Mouse (Mus musculus) liver, adult 2 months (tissue): ENCODE measurements at regions not wholly inside any gene's neighbourhood (a gene's known extent, or its start where the extent isn't known, plus 50 kb on each side); places are given as distances from the start of the nearest gene placed in this dataset.

Experiments
- CTCF ChIP-seq: fragments of 200-500 bp; IDR thresholded peaks from 2 replicates; pipeline ENCODE4 v1.5.1; 2011; ENCODE audit warnings: low read depth, low read length, control low read depth
- POLR2A ChIP-seq: fragments of 200-500 bp; IDR thresholded peaks from 2 replicates; pipeline ENCODE4 v1.6.1; 2011; ENCODE audit warnings: low read length, control low read depth; ENCODE audit not compliant: insufficient read depth; ENCODE audit errors: extremely low read depth

GRCm38 (mm10) chr15:56337879-56338278 lies 1139.5 kb downstream of the Slc22a22 start:
- TF ChIP-seq POLR2A = no peak
- no peak for TF ChIP-seq CTCF
